Mouse (Mus musculus) spleen, adult 2 months (tissue): ENCODE data around the gene Tnpo3. TPM values are rescaled to one million over a fixed set of nuclear protein-coding genes. Genes with fewer than 3 reads are reported as not detected.

Experiments used
- DNase-seq, 2 experiments: peaks; one replicate each; pipeline versions ENCODE4 v3.0.0 to v3.0.0-alpha.2; 2012 to 2021; ENCODE audit warnings: low spot score in 2 of 2, low read depth in 1 of 2
- H3K27ac ChIP-seq: fragments of 200-500 bp; 2 replicates; pipeline ENCODE4 v1.5.1; 2012; ENCODE audit warnings: low read length, inconsistent platforms; ENCODE audit not compliant: insufficient read depth
- H3K27me3 ChIP-seq: fragments of 200-500 bp; 2 replicates; pipeline ENCODE4 v1.6.1; 2012; ENCODE audit warnings: mild to moderate bottlenecking, moderate library complexity, low read length, inconsistent platforms; ENCODE audit not compliant: control insufficient read depth, insufficient read depth
- H3K36me3 ChIP-seq: fragments of 200-500 bp; 2 replicates; pipeline ENCODE4 v1.6.1; 2012; ENCODE audit warnings: mild to moderate bottlenecking, low read length, inconsistent platforms; ENCODE audit not compliant: control insufficient read depth, insufficient read depth
- H3K4me1 ChIP-seq: fragments of 200-500 bp; 2 replicates; pipeline ENCODE4 v1.6.1; 2011; ENCODE audit warnings: inconsistent platforms; ENCODE audit not compliant: control insufficient read depth, insufficient read depth, insufficient read length
- H3K4me3 ChIP-seq: fragments of 200-500 bp; 2 replicates; pipeline ENCODE4 v1.5.1; 2011; ENCODE audit warnings: mild to moderate bottlenecking, inconsistent platforms; ENCODE audit not compliant: insufficient read depth, insufficient read length; ENCODE audit errors: extremely low read depth
- CTCF ChIP-seq: fragments of 200-500 bp; IDR thresholded peaks from 2 replicates; pipeline ENCODE4 v1.5.1; 2011; ENCODE audit warnings: mild to moderate bottlenecking, inconsistent platforms; ENCODE audit not compliant: insufficient read depth, insufficient read length, insufficient replicate concordance; ENCODE audit errors: extremely low read depth
- POLR2A ChIP-seq: fragments of 200-500 bp; IDR thresholded peaks from 2 replicates; pipeline ENCODE4 v1.6.1; 2011; ENCODE audit warnings: low read depth, low read length, inconsistent platforms
- WGBS: fragments of 180-500 bp; shearing (Covaris S2); methylation state at CpG from one replicate; pipeline ENCODE4 v1.1.7; 2018; 5-methylcytosine and 5-hydroxymethylcytosine counted together
- polyA plus RNA-seq: library from polyadenylated mRNA; depleted of rRNA; stranded (reverse); fragments of >200 nt; gene quantifications from 2 replicates; pipeline ENCODE4 v1.2.3, GENCODE M21; 2012

The Tnpo3 gene
- polyA plus RNA-seq, 1 experiment: 39.1 TPM

- 88% methylated on average over 1 of the region's 1 CpGs for WGBS
- peaks cover 38% of the 10 kb centered on the region for H3K36me3 ChIP-seq
- DNase-seq: no peak
- H3K4me1 ChIP-seq: no peaks in the 10 kb centered on the region
- H3K27ac ChIP-seq: no peak overlapping the region
- H3K27me3 ChIP-seq: no peaks in the 10 kb centered on the region
- H3K4me3 ChIP-seq: no peak overlapping the region
- TF ChIP-seq CTCF: no peak
- TF ChIP-seq POLR2A: no peak
These were observed 61.6 kb downstream of the Tnpo3 start for GRCm38 (mm10) chr6:29548086-29548485.

GRCm38 (mm10) chr6:29547582-29547981 lies 62.1 kb downstream of the Tnpo3 start:
- Histone ChIP-seq H3K27me3 (no peaks in the 10 kb centered on the region), H3K36me3 (peaks cover 42% of the 10 kb centered on the region), H3K27ac (no peak overlapping the region), H3K4me1 (no peaks in the 10 kb centered on the region), H3K4me3 (no peak overlapping the region)
- no peak for TF ChIP-seq POLR2A
- TF ChIP-seq CTCF: no peak
- no peak for DNase-seq

- WGBS: 92% methylated on average over 2 of the region's 2 CpGs
- H3K36me3 ChIP-seq: peaks cover 38% of the 10 kb centered on the region
- DNase-seq: no peak
- no peaks in the 10 kb centered on the region for H3K27me3 ChIP-seq
- TF ChIP-seq POLR2A: no peak
- TF ChIP-seq CTCF: no peak
- H3K4me1 ChIP-seq: no peaks in the 10 kb centered on the region
- no peak overlapping the region for H3K4me3 ChIP-seq
- no peak overlapping the region for H3K27ac ChIP-seq
These were observed 64.1 kb downstream of the Tnpo3 start for GRCm38 (mm10) chr6:29545611-29546010.

GRCm38 (mm10) chr6:29540956-29541355 lies 68.7 kb downstream of the Tnpo3 start:
- Histone ChIP-seq H3K4me1 (no peaks in the 10 kb centered on the region; the same call in 1 of the 2 replicates), H3K27ac (no peak overlapping the region), H3K27me3 (no peaks in the 10 kb centered on the region), H3K36me3 (peaks cover 34% of the 10 kb centered on the region), H3K4me3 (no peak overlapping the region)
- 97% methylated on average over 1 of the region's 1 CpGs for WGBS
- no peak for TF ChIP-seq POLR2A
- no peak for TF ChIP-seq CTCF
- no peak for DNase-seq

GRCm38 (mm10) chr6:29540223-29540622 lies 69.5 kb downstream of the Tnpo3 start:
- no peaks in the 10 kb centered on the region for H3K27me3 ChIP-seq
- no peak for DNase-seq
- no peak for TF ChIP-seq POLR2A
- TF ChIP-seq CTCF: no peak
- no peaks in the 10 kb centered on the region; the same call in 1 of the 2 replicates for H3K4me1 ChIP-seq
- no peak overlapping the region for H3K27ac ChIP-seq
- H3K36me3 ChIP-seq: peaks cover 36% of the 10 kb centered on the region
- no peak overlapping the region for H3K4me3 ChIP-seq
- 93% methylated on average over 6 of the region's 6 CpGs for WGBS

- no peak for DNase-seq
- H3K27me3 ChIP-seq: no peaks in the 10 kb centered on the region
- peaks cover 38% of the 10 kb centered on the region for H3K36me3 ChIP-seq
- H3K4me3 ChIP-seq: no peak overlapping the region
- WGBS: 91% methylated on average over 8 of the region's 8 CpGs
- TF ChIP-seq CTCF (no peak), POLR2A (no peak)
- H3K27ac ChIP-seq: no peak overlapping the region
- no peaks in the 10 kb centered on the region; the same call in 1 of the 2 replicates for H3K4me1 ChIP-seq
These were observed 70.2 kb downstream of the Tnpo3 start for GRCm38 (mm10) chr6:29539502-29539901.

GRCm38 (mm10) chr6:29537221-29537620 lies 72.5 kb downstream of the Tnpo3 start:
- no peak for DNase-seq
- Histone ChIP-seq H3K27ac (no peak overlapping the region), H3K4me1 (peaks cover 4% of the 10 kb centered on the region; the same call in 1 of the 2 replicates), H3K36me3 (peaks cover 41% of the 10 kb centered on the region), H3K4me3 (no peak overlapping the region), H3K27me3 (no peaks in the 10 kb centered on the region)
- TF ChIP-seq POLR2A: no peak
- no peak for TF ChIP-seq CTCF
- WGBS: 88% methylated on average over 3 of the region's 3 CpGs
